In genomic region chr9:108809188-108809587, GRCm38 (mm10) we compare ENCODE assay signal across 8 mouse cellular contexts. TPM values are rescaled to one million over a fixed set of nuclear protein-coding genes. Genes with fewer than 3 reads are reported as not detected.
A peak's percentile ranks its signal among the peaks of the same experiment; 100 is the strongest.
DNase-seq lines count a peak whose midpoint lies in the region; ATAC-seq and TF ChIP-seq lines count a peak whose summit lies in the region.

No protein-coding gene starts in this region.

- peaks cover 2% of the 10 kb centered on the region for H3K4me1 ChIP-seq in ES-Bruce4 (ENCODE audit: control insufficient read depth, insufficient read depth, low read length)
- H3K4me1 ChIP-seq in embryonic facial prominence, embryonic 14.5 days (ENCODE audit: control insufficient read depth, insufficient read depth, low read length), result peaks cover 9% of the 10 kb centered on the region
- peaks cover 16% of the 10 kb centered on the region for H3K4me1 ChIP-seq in hindbrain, embryonic 10.5 days (replicated peaks)
- peaks cover 17% of the 10 kb centered on the region for H3K4me1 ChIP-seq in limb, embryonic 15.5 days
- H3K4me1 ChIP-seq in midbrain, embryonic 16.5 days (ENCODE audit: control insufficient read depth, insufficient read depth, low read length), result peaks cover 16% of the 10 kb centered on the region

- H3K9me3 ChIP-seq in ES-Bruce4 (replicated peaks; ENCODE audit: control insufficient read depth, insufficient read depth, low read length, poor library complexity, severe bottlenecking), result no peaks in the 10 kb centered on the region
- no peaks in the 10 kb centered on the region for H3K9me3 ChIP-seq in embryonic facial prominence, embryonic 14.5 days (ENCODE audit: control insufficient read depth, low read length)
- H3K9me3 ChIP-seq in hindbrain, embryonic 10.5 days, result no peaks in the 10 kb centered on the region
- no peaks in the 10 kb centered on the region for H3K9me3 ChIP-seq in limb, embryonic 15.5 days
- no peaks in the 10 kb centered on the region for H3K9me3 ChIP-seq in midbrain, embryonic 16.5 days (replicated peaks; ENCODE audit: control insufficient read depth, low read length, poor library complexity, severe bottlenecking)

- 64% methylated on average over 5 of the region's 5 CpGs for WGBS in embryonic facial prominence, embryonic 14.5 days
- whole genome bisulfite sequencing in hindbrain, embryonic 10.5 days, result 62% methylated on average over 5 of the region's 5 CpGs
- WGBS in limb, embryonic 15.5 days, result 60% methylated on average over 5 of the region's 5 CpGs
- 81% methylated on average over 5 of the region's 5 CpGs for WGBS in midbrain, embryonic 16.5 days

- ATAC-seq in embryonic facial prominence, embryonic 14.5 days (ENCODE audit: low read depth), result no peak
- ATAC-seq in limb, embryonic 15.5 days (ENCODE audit: insufficient number of reproducible peaks, low FRiP score, low TSS enrichment, low read depth), result no peak
- no peak for ATAC-seq in midbrain, embryonic 16.5 days

- H3K4me3 ChIP-seq in ES-Bruce4 (ENCODE audit: low read depth, low read length), result peak overlapping the region; percentile 82; the same call in 1 of the 2 replicates
- H3K4me3 ChIP-seq in embryonic facial prominence, embryonic 14.5 days (ENCODE audit: low read depth, low read length), result peak overlapping the region; percentile 80
- H3K4me3 ChIP-seq in hindbrain, embryonic 10.5 days, result peak overlapping the region; percentile 83
- H3K4me3 ChIP-seq in limb, embryonic 15.5 days, result peak overlapping the region; percentile 90
- H3K4me3 ChIP-seq in midbrain, embryonic 16.5 days (ENCODE audit: low read depth, low read length), result peak overlapping the region; percentile 88

- no peak for TF ChIP-seq CTCF in ES-Bruce4 (IDR thresholded peaks at IDR 0.05; ENCODE audit: low read depth, low read length)

- no peak for DNase-seq in embryonic facial prominence, embryonic 14.5 days (ENCODE audit: low spot score)
- DNase-seq in hindbrain, embryonic 10.5 days (ENCODE audit: low spot score), result no peak
- DNase-seq in urinary bladder, postnatal 25 days (ENCODE audit: low spot score), result no peak
- no peak for DNase-seq in thymus, adult 18-20 months
- no peak for DNase-seq in embryo, embryonic 9.5 days (ENCODE audit: extremely low spot score)

- TF ChIP-seq POLR2A in ES-Bruce4 (IDR thresholded peaks at IDR 0.05; ENCODE audit: insufficient read depth, low read length), result no peak

- H3K9ac ChIP-seq in ES-Bruce4 (ENCODE audit: low read depth, poor library complexity, severe bottlenecking), result peak overlapping the region; percentile 60; the same call in 1 of the 2 replicates
- H3K9ac ChIP-seq in embryonic facial prominence, embryonic 14.5 days (ENCODE audit: low read depth, low read length), result peak overlapping the region; percentile 84
- H3K9ac ChIP-seq in limb, embryonic 15.5 days, result no peak overlapping the region
- H3K9ac ChIP-seq in midbrain, embryonic 16.5 days (ENCODE audit: low read depth, low read length), result peak overlapping the region; percentile 94

- H3K27ac ChIP-seq in ES-Bruce4 (ENCODE audit: insufficient read depth, low read length), result no peak overlapping the region
- H3K27ac ChIP-seq in embryonic facial prominence, embryonic 14.5 days (replicated peaks; ENCODE audit: low read depth, low read length), result no peak overlapping the region
- H3K27ac ChIP-seq in hindbrain, embryonic 10.5 days, result no peak overlapping the region
- H3K27ac ChIP-seq in limb, embryonic 15.5 days, result no peak overlapping the region
- no peak overlapping the region for H3K27ac ChIP-seq in midbrain, embryonic 16.5 days (ENCODE audit: low read length)

- no peaks in the 10 kb centered on the region for H3K27me3 ChIP-seq in ES-Bruce4 (ENCODE audit: control insufficient read depth, insufficient read depth, low read length, poor library complexity, severe bottlenecking)
- no peaks in the 10 kb centered on the region for H3K27me3 ChIP-seq in embryonic facial prominence, embryonic 14.5 days (replicated peaks; ENCODE audit: control insufficient read depth, insufficient read depth, low read length)
- no peaks in the 10 kb centered on the region for H3K27me3 ChIP-seq in hindbrain, embryonic 10.5 days (ENCODE audit: insufficient read depth, poor library complexity, severe bottlenecking)
- H3K27me3 ChIP-seq in limb, embryonic 15.5 days, result no peaks in the 10 kb centered on the region
- no peaks in the 10 kb centered on the region for H3K27me3 ChIP-seq in midbrain, embryonic 16.5 days (ENCODE audit: control insufficient read depth, insufficient read depth, low read depth, low read length)

- peak overlapping the region; percentile 82 for H3K4me2 ChIP-seq in embryonic facial prominence, embryonic 14.5 days (ENCODE audit: low read depth, low read length)
- peak overlapping the region; percentile 88 for H3K4me2 ChIP-seq in limb, embryonic 15.5 days
- H3K4me2 ChIP-seq in midbrain, embryonic 16.5 days (ENCODE audit: low read length), result peak overlapping the region; percentile 87

- H3K36me3 ChIP-seq in ES-Bruce4 (ENCODE audit: control insufficient read depth, insufficient read depth, low read length, poor library complexity, severe bottlenecking), result peaks cover 4% of the 10 kb centered on the region; the same call in 1 of the 2 replicates
- peaks cover 63% of the 10 kb centered on the region for H3K36me3 ChIP-seq in embryonic facial prominence, embryonic 14.5 days (ENCODE audit: control insufficient read depth, insufficient read depth, low read length)
- H3K36me3 ChIP-seq in hindbrain, embryonic 10.5 days, result peaks cover 70% of the 10 kb centered on the region
- peaks cover 55% of the 10 kb centered on the region for H3K36me3 ChIP-seq in limb, embryonic 15.5 days
- peaks cover 47% of the 10 kb centered on the region for H3K36me3 ChIP-seq in midbrain, embryonic 16.5 days (ENCODE audit: control insufficient read depth, insufficient read depth, low read length)

- no peak for TF ChIP-seq EP300 in ES-Bruce4 (IDR thresholded peaks at IDR 0.05; ENCODE audit: insufficient read depth, low read depth, low read length)

RNA-seq across cellular contexts. Expression of gene Nckipsd, which starts 1.0 kb away (rescaled TPM):
- 10.3 and 11.8 TPM in 2 replicates for polyA plus RNA-seq in ES-Bruce4 (2011; ENCODE audit: insufficient read depth, insufficient read length, low read depth, missing spikeins)
- 12.2 and 16.8 TPM in 2 replicates for polyA plus RNA-seq in embryonic facial prominence, embryonic 14.5 days (2014; fragmentation: Nextera tagmentation; extraction: Ambion mirVana)
- 14.9 and 16.2 TPM in 2 replicates for polyA plus RNA-seq in hindbrain, embryonic 10.5 days (2016; fragmentation: Nextera tagmentation; extraction: Ambion mirVana)
- 17.7 and 19.0 TPM in 2 replicates for polyA plus RNA-seq in limb, embryonic 15.5 days (2015; fragmentation: Nextera tagmentation; extraction: Ambion mirVana)
- polyA plus RNA-seq in midbrain, embryonic 16.5 days (2015; fragmentation: Nextera tagmentation; extraction: Ambion mirVana), result 33.2 and 51.7 TPM in 2 replicates

RNA-seq across cellular contexts. Expression of gene Celsr3, which starts 16.9 kb away (rescaled TPM):
- polyA plus RNA-seq in ES-Bruce4 (2011; ENCODE audit: insufficient read depth, insufficient read length, low read depth, missing spikeins), result 3.5 and 6.2 TPM in 2 replicates
- 0.66 and 0.70 TPM in 2 replicates for polyA plus RNA-seq in embryonic facial prominence, embryonic 14.5 days (2014; fragmentation: Nextera tagmentation; extraction: Ambion mirVana)
- polyA plus RNA-seq in hindbrain, embryonic 10.5 days (2016; fragmentation: Nextera tagmentation; extraction: Ambion mirVana), result 4.5 and 7.2 TPM in 2 replicates
- 0.08 and 0.09 TPM in 2 replicates for polyA plus RNA-seq in limb, embryonic 15.5 days (2015; fragmentation: Nextera tagmentation; extraction: Ambion mirVana)
- 12.7 and 16.4 TPM in 2 replicates for polyA plus RNA-seq in midbrain, embryonic 16.5 days (2015; fragmentation: Nextera tagmentation; extraction: Ambion mirVana)

RNA-seq across cellular contexts. Expression of gene Ip6k2, which starts 25.6 kb away (rescaled TPM):
- polyA plus RNA-seq in ES-Bruce4 (2011; ENCODE audit: insufficient read depth, insufficient read length, low read depth, missing spikeins), result 37.4 and 39.5 TPM in 2 replicates
- polyA plus RNA-seq in embryonic facial prominence, embryonic 14.5 days (2014; fragmentation: Nextera tagmentation; extraction: Ambion mirVana), result 74.7 and 103 TPM in 2 replicates
- 87.2 and 117 TPM in 2 replicates for polyA plus RNA-seq in hindbrain, embryonic 10.5 days (2016; fragmentation: Nextera tagmentation; extraction: Ambion mirVana)
- 86.7 and 99.7 TPM in 2 replicates for polyA plus RNA-seq in limb, embryonic 15.5 days (2015; fragmentation: Nextera tagmentation; extraction: Ambion mirVana)
- 199 and 222 TPM in 2 replicates for polyA plus RNA-seq in midbrain, embryonic 16.5 days (2015; fragmentation: Nextera tagmentation; extraction: Ambion mirVana)

RNA-seq across cellular contexts. Expression of gene Slc26a6, which starts 43.9 kb away (rescaled TPM):
- polyA plus RNA-seq in ES-Bruce4 (2011; ENCODE audit: insufficient read depth, insufficient read length, low read depth, missing spikeins), result 8.2 and 8.3 TPM in 2 replicates
- polyA plus RNA-seq in embryonic facial prominence, embryonic 14.5 days (2014; fragmentation: Nextera tagmentation; extraction: Ambion mirVana), result 14.3 and 15.4 TPM in 2 replicates
- 11.2 and 12.6 TPM in 2 replicates for polyA plus RNA-seq in hindbrain, embryonic 10.5 days (2016; fragmentation: Nextera tagmentation; extraction: Ambion mirVana)
- polyA plus RNA-seq in limb, embryonic 15.5 days (2015; fragmentation: Nextera tagmentation; extraction: Ambion mirVana), result 12.7 and 13.8 TPM in 2 replicates
- 17.5 and 19.0 TPM in 2 replicates for polyA plus RNA-seq in midbrain, embryonic 16.5 days (2015; fragmentation: Nextera tagmentation; extraction: Ambion mirVana)
